Mouse (Mus musculus): ENCODE measurements around the gene Atxn2.
"Not testable (repeated sequence)": the region's sequence is repeated elsewhere in the genome, so short reads cannot be mapped to it uniquely, and the experiment has no call there.

The Atxn2 gene

GRCm38 (mm10) chr5:121712232-121712933 lies 1.2 kb downstream of the Atxn2 start:
- DNase-seq = peak in 1 of 2 experiments; percentile 67

- peak; percentile 72 to 75 for DNase-seq
These were observed 1.9 kb downstream of the Atxn2 start for GRCm38 (mm10) chr5:121712934-121713538.

- no peak for DNase-seq
These were observed 3.2 kb downstream of the Atxn2 start for GRCm38 (mm10) chr5:121714331-121714730.

GRCm38 (mm10) chr5:121714928-121715327 lies 3.8 kb downstream of the Atxn2 start:
- peak; percentile 38 to 58 for DNase-seq

GRCm38 (mm10) chr5:121718462-121718861 lies 7.3 kb downstream of the Atxn2 start:
- no peak for DNase-seq

- peak in 1 of 2 experiments; percentile 54 for DNase-seq
These were observed 9.9 kb downstream of the Atxn2 start for GRCm38 (mm10) chr5:121720888-121721585.

GRCm38 (mm10) chr5:121721841-121722240 lies 10.7 kb downstream of the Atxn2 start:
- no peak for DNase-seq

- DNase-seq = peak; percentile 47 to 58
These were observed 13.5 kb downstream of the Atxn2 start for GRCm38 (mm10) chr5:121724678-121725077.

GRCm38 (mm10) chr5:121730057-121730456 lies 18.9 kb downstream of the Atxn2 start:
- no peak for DNase-seq

- DNase-seq = no peak
These were observed 25.5 kb downstream of the Atxn2 start for GRCm38 (mm10) chr5:121736641-121737040.

GRCm38 (mm10) chr5:121738162-121738561 lies 27.0 kb downstream of the Atxn2 start:
- DNase-seq = not testable (repeated sequence)

GRCm38 (mm10) chr5:121738576-121739191 lies 27.5 kb downstream of the Atxn2 start:
- DNase-seq = peak in 1 of 2 experiments; percentile 45

GRCm38 (mm10) chr5:121740516-121740915 lies 29.4 kb downstream of the Atxn2 start:
- no peak for DNase-seq

GRCm38 (mm10) chr5:121742915-121743314 lies 31.8 kb downstream of the Atxn2 start:
- DNase-seq = peak in 1 of 2 experiments; percentile 39

- not testable (repeated sequence) for DNase-seq
These were observed 36.9 kb downstream of the Atxn2 start for GRCm38 (mm10) chr5:121747884-121748594.

- DNase-seq = no peak
These were observed 38.5 kb downstream of the Atxn2 start for GRCm38 (mm10) chr5:121749633-121750032.

- DNase-seq = no peak
These were observed 46.8 kb downstream of the Atxn2 start for GRCm38 (mm10) chr5:121757900-121758299.

- DNase-seq = no peak
These were observed 47.2 kb downstream of the Atxn2 start for GRCm38 (mm10) chr5:121758341-121758740.

- DNase-seq = no peak
These were observed 48.8 kb downstream of the Atxn2 start for GRCm38 (mm10) chr5:121759921-121760320.

GRCm38 (mm10) chr5:121761459-121761858 lies 50.3 kb downstream of the Atxn2 start:
- DNase-seq = no peak

- no peak for DNase-seq
These were observed 51.8 kb downstream of the Atxn2 start for GRCm38 (mm10) chr5:121762949-121763348.

GRCm38 (mm10) chr5:121765020-121765419 lies 53.9 kb downstream of the Atxn2 start:
- no peak for DNase-seq

Measured in kidney, postnatal 36 days (tissue).